Mouse (Mus musculus) midbrain, embryonic 13.5 days (tissue): ENCODE data around the gene Il27ra. TPM values are rescaled to one million over a fixed set of nuclear protein-coding genes. Genes with fewer than 3 reads are reported as not detected.
A peak's percentile ranks its signal among the peaks of the same experiment; 100 is the strongest.

ENCODE experiments used
- ATAC-seq: fragments of 200-750 bp; cut with Nextera tagmentation; 2 replicates; pipeline ENCODE4 v1.8.0; 2017; ENCODE audit warnings: mild to moderate bottlenecking, moderate TSS enrichment, moderate library complexity
- H3K27ac ChIP-seq: fragments of 300-500 bp; sonication (generic); 2 replicates; pipeline ENCODE4 v1.5.1; 2015; ENCODE audit warnings: inconsistent platforms, mild to moderate bottlenecking, moderate library complexity
- H3K27me3 ChIP-seq: fragments of 300-500 bp; sonication (generic); 2 replicates; pipeline ENCODE4 v1.6.1; 2015; ENCODE audit warnings: mild to moderate bottlenecking, inconsistent platforms
- H3K36me3 ChIP-seq: fragments of 300-500 bp; sonication (generic); 2 replicates; pipeline ENCODE4 v1.6.1; 2015; ENCODE audit warnings: mild to moderate bottlenecking, inconsistent platforms
- H3K4me1 ChIP-seq: fragments of 300-500 bp; sonication (generic); replicated peaks from 2 replicates; pipeline ENCODE4 v1.6.1; 2015; ENCODE audit warnings: inconsistent platforms
- H3K4me2 ChIP-seq: fragments of 300-500 bp; sonication (generic); replicated peaks from 2 replicates; pipeline ENCODE4 v1.6.1; 2015; ENCODE audit warnings: moderate library complexity, mild to moderate bottlenecking, inconsistent platforms
- H3K4me3 ChIP-seq: fragments of 300-500 bp; sonication (generic); replicated peaks from 2 replicates; pipeline ENCODE4 v1.5.1; 2015; ENCODE audit warnings: mild to moderate bottlenecking, inconsistent platforms
- H3K9ac ChIP-seq: fragments of 300-500 bp; sonication (generic); replicated peaks from 2 replicates; pipeline ENCODE4 v1.6.1; 2015; ENCODE audit warnings: mild to moderate bottlenecking, inconsistent platforms
- H3K9me3 ChIP-seq: fragments of 300-500 bp; sonication (generic); 2 replicates; pipeline ENCODE4 v1.6.1; 2016; ENCODE audit warnings: mild to moderate bottlenecking, inconsistent platforms
- WGBS: fragments of 180-500 bp; shearing (Covaris S2); methylation state at CpG from one replicate; pipeline ENCODE4 v1.1.7; 2015; 5-methylcytosine and 5-hydroxymethylcytosine counted together
- polyA plus RNA-seq: library from polyadenylated mRNA; unstranded; fragments of >200 nt; fragmentation: Nextera tagmentation; extraction: Ambion mirVana; gene quantifications from 2 replicates; pipeline ENCODE4 v1.2.1, GENCODE M21; 2015

The Il27ra gene
- polyA plus RNA-seq, result 0.23 and 0.26 TPM in 2 replicates

GRCm38 (mm10) chr8:84042066-84042947 is at the start of gene Il27ra:
Gene Il27ra, minus strand, starts transcription at chr8:84042589.
- H3K4me1 ChIP-seq, result peaks cover 18% of the 10 kb centered on the region
- no peaks in the 10 kb centered on the region; the same call in 1 of the 2 replicates for H3K9me3 ChIP-seq
- peak within 1 kb of the TSS; percentile 47 for H3K9ac ChIP-seq
- peak within 1 kb of the TSS; percentile 53 for H3K4me2 ChIP-seq
- H3K36me3 ChIP-seq, result no peaks in the 10 kb centered on the region
- peak within 1 kb of the TSS; percentile 27 for H3K4me3 ChIP-seq
- ATAC-seq, result peak; percentile 65
- H3K27ac ChIP-seq, result no peak within 1 kb of the TSS
- H3K27me3 ChIP-seq, result peaks cover 65% of the 10 kb centered on the region
- WGBS, result 4% methylated on average over 40 of the region's 40 CpGs

DNA sequence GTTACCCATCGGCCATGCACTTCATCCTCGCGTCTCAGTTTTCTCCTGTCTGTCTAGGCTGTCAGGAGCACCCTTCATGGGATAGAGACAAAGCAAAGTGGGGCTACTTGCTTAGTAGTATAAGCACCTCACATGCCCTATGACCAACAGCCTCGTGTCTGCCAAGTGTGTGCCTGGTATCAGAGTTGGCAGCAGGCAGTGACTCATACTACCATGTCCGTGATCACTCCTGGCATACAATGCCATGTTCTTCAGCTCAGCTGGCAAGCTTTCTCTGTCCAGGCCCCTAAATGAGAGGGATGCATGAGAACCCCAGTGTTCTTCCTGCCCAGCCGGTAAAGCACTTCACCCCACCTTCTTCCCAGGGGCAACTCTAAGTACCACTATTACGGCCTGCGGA is 48.2 kb upstream of the Il27ra start:
- H3K36me3 ChIP-seq, result peaks cover 94% of the 10 kb centered on the region
- 96% methylated on average over 8 of the region's 8 CpGs for WGBS
- H3K9me3 ChIP-seq, result no peaks in the 10 kb centered on the region
- H3K9ac ChIP-seq, result no peak overlapping the region
- no peak overlapping the region for H3K4me2 ChIP-seq
- H3K4me1 ChIP-seq, result no peaks in the 10 kb centered on the region
- H3K27ac ChIP-seq, result no peak overlapping the region
- ATAC-seq, result no peak
- no peaks in the 10 kb centered on the region for H3K27me3 ChIP-seq
- no peak overlapping the region for H3K4me3 ChIP-seq

DNA sequence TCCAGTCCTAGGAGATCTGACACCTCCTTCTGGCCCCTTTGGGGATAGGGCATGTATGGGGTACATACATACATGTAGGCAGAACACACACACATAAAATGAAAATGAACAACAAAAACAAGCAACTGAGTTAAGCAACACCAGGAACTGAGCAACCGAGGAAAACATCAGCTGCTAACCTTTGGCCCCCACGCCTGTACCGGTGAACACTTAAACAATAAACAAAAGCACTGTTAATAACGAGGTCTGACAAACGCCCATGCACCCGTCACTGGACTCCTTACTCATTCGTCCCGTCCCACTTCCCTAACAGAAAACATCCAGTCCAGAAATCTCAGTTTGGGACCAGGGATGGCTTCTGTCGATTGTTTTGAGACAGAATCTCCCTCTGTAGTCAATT is 46.9 kb upstream of the Il27ra start:
- Histone ChIP-seq H3K27ac (no peak overlapping the region), H3K4me2 (no peak overlapping the region), H3K4me1 (peaks cover 6% of the 10 kb centered on the region), H3K4me3 (no peak overlapping the region), H3K9me3 (no peaks in the 10 kb centered on the region), H3K9ac (no peak overlapping the region), H3K36me3 (peaks cover 95% of the 10 kb centered on the region), H3K27me3 (no peaks in the 10 kb centered on the region)
- WGBS, result 84% methylated on average over 9 of the region's 9 CpGs
- no peak for ATAC-seq

GRCm38 (mm10) chr8:84087821-84088220 is 45.4 kb upstream of the Il27ra start:
- H3K4me1 ChIP-seq, result peaks cover 14% of the 10 kb centered on the region
- no peak overlapping the region for H3K27ac ChIP-seq
- no peaks in the 10 kb centered on the region for H3K27me3 ChIP-seq
- H3K9ac ChIP-seq, result no peak overlapping the region
- H3K9me3 ChIP-seq, result no peaks in the 10 kb centered on the region
- ATAC-seq, result no peak
- no peak overlapping the region for H3K4me3 ChIP-seq
- H3K4me2 ChIP-seq, result no peak overlapping the region
- H3K36me3 ChIP-seq, result peaks cover 95% of the 10 kb centered on the region
- WGBS, result 94% methylated on average over 14 of the region's 14 CpGs

DNA sequence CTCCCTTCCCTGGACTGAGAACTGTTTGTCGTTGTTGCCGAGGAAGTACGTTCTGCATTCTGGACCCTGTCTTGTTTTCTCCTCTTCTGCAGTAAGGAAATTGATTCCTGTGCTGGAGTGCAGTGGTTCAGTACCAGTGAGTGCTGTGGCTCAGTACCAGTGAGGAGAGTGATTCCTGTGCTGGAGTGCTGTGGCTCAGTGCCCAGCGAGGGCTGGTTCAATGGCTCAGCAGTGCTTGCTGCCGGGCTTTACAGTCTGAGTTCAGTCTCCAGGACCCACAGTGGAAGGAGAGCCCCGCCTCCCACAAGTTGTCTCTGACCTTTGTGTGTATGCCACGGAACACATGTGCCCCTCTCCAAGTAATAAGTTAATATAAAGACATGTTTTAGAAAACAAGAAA is 44.8 kb upstream of the Il27ra start:
- no peaks in the 10 kb centered on the region for H3K9me3 ChIP-seq
- no peaks in the 10 kb centered on the region for H3K27me3 ChIP-seq
- H3K9ac ChIP-seq, result no peak overlapping the region
- WGBS, result 93% methylated on average over 7 of the region's 7 CpGs
- H3K4me1 ChIP-seq, result peaks cover 14% of the 10 kb centered on the region
- H3K27ac ChIP-seq, result no peak overlapping the region
- no peak overlapping the region for H3K4me3 ChIP-seq
- ATAC-seq, result no peak
- no peak overlapping the region for H3K4me2 ChIP-seq
- peaks cover 95% of the 10 kb centered on the region for H3K36me3 ChIP-seq

DNA sequence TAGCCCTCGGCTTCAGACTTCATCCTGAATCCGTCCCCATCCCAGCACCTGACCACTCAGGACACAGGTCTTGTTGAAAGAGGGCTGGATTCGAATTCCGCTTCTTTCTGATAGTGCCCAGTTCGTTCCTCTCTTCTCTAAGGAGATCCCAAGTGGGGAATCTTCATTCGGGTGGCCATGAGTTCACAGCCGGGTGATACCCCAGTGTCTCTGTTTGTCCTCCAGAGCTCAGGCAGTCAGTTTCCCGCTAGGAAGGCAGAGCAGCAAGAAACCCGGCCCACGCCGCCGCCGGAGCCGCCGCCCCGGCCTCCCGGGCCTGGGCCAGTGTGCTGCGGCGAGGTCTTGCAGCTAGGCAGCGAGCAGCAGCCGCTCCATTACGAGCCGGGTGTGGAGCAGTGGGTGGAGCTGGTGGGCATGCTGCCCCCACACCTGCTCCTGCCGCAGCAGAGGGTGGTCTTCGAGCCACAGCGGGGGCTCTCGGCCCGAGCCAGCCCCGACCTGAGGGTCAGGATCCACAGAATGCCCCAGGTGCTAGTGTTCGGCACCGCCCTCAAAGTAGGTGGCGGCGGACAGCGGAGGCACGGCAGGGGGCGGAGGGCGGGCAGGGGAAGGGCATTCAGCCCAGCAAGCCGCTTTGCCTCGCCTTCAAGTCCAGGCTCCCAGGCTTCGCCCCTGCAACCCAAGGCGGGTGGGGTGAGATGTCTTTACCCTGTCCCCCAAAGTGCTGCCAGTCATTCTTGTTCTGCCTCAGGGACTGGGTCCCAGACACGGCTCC is 42.1 kb upstream of the Il27ra start:
- ATAC-seq, result 0 out of 2 replicates have a peak, but pooled peaks have one; percentile 34

GRCm38 (mm10) chr8:84083829-84084241 is 41.4 kb upstream of the Il27ra start:
- Histone ChIP-seq H3K4me1 (peaks cover 14% of the 10 kb centered on the region), H3K36me3 (peaks cover 92% of the 10 kb centered on the region), H3K27me3 (no peaks in the 10 kb centered on the region), H3K4me2 (no peak overlapping the region), H3K27ac (no peak overlapping the region), H3K9ac (no peak overlapping the region), H3K9me3 (no peaks in the 10 kb centered on the region), H3K4me3 (no peak overlapping the region)
- ATAC-seq, result peak; percentile 58; the same call in 1 of the 2 replicates
- WGBS, result 12% methylated on average over 8 of the region's 8 CpGs

More for the DNA sequence above, 42.1 kb upstream of the Il27ra start:
- H3K4me2 ChIP-seq, result no peak overlapping the region
- no peak overlapping the region for H3K27ac ChIP-seq
- peak overlapping the region; percentile 20; the same call in 1 of the 2 replicates for H3K9ac ChIP-seq
- peaks cover 14% of the 10 kb centered on the region for H3K4me1 ChIP-seq
- H3K36me3 ChIP-seq, result peaks cover 93% of the 10 kb centered on the region
- 31% methylated on average over 42 of the region's 42 CpGs for WGBS
- no peaks in the 10 kb centered on the region for H3K27me3 ChIP-seq
- no peak overlapping the region for H3K4me3 ChIP-seq
- no peaks in the 10 kb centered on the region for H3K9me3 ChIP-seq

DNA sequence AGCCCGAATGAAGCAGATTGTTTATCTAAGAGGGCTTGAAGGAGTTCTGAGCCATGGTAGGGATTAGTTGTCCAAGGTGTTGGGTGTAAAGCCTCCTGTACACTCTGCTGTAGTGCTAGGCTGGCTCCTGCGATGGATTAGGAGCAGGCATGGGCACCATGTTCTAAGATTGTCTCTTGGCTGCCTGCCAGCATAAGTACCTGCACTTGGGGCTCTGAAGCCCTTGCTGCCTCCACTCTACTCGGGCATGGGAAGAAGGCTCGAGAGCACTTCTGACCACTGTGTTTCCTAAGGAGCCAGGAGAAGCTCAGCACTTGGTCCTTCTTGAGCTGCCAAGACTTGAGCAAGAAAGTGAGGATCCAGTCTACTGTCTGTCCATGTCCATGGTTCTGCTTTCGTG is 36.8 kb upstream of the Il27ra start:
- Histone ChIP-seq H3K27me3 (no peaks in the 10 kb centered on the region), H3K9ac (no peak overlapping the region), H3K36me3 (peaks cover 86% of the 10 kb centered on the region), H3K9me3 (no peaks in the 10 kb centered on the region), H3K27ac (no peak overlapping the region), H3K4me2 (no peak overlapping the region), H3K4me3 (no peak overlapping the region), H3K4me1 (peaks cover 15% of the 10 kb centered on the region)
- no peak for ATAC-seq
- 85% methylated on average over 5 of the region's 5 CpGs for WGBS

DNA sequence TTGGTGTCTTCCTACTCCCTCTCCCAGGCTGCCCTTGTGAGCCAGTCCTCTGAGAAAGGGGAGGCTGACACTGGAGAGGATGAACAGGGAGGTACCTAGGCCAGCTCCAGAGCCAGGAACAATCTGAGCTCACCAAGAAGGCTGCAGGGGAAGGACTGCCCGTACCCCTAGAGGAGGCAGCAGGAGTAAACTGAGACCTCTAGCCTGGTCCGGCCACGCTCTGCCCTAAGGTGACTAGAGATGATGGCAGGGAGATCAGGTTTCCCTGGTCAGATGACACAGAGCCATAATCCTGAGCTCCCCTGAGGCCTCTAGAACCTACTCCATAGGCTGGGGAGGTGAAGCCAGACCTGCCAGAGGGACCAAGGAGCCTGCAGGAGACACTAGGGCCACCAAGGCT is 34.5 kb upstream of the Il27ra start:
- Histone ChIP-seq H3K4me2 (no peak overlapping the region), H3K4me3 (no peak overlapping the region), H3K9ac (no peak overlapping the region), H3K27ac (no peak overlapping the region), H3K27me3 (no peaks in the 10 kb centered on the region), H3K9me3 (no peaks in the 10 kb centered on the region), H3K4me1 (peaks cover 30% of the 10 kb centered on the region), H3K36me3 (peaks cover 63% of the 10 kb centered on the region)
- no peak for ATAC-seq
- 91% methylated on average over 3 of the region's 3 CpGs for WGBS

DNA sequence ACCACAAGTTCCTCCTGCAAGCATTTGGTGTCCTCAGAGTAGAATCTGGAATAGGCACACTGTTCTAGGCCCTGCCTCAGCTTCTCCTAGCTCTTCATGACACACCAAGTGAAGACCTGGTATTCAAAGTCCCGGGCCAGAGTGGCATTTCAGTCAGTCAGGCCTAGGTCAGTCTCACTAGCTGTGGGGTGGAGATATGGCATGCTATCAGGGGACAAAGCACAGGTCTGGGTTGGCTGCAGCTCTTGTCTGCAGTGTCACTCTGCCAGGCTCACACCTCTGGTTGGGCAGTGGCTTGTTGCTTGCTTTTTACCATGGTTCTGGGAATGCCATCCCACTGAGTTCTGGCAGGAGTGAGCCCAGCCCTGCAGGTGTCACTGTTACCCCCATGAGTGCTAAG is 34.0 kb upstream of the Il27ra start:
- no peak overlapping the region for H3K4me2 ChIP-seq
- WGBS, result 91% methylated on average over 1 of the region's 1 CpGs
- H3K9me3 ChIP-seq, result no peaks in the 10 kb centered on the region
- H3K4me1 ChIP-seq, result peaks cover 32% of the 10 kb centered on the region
- H3K36me3 ChIP-seq, result peaks cover 60% of the 10 kb centered on the region
- no peak overlapping the region for H3K27ac ChIP-seq
- H3K4me3 ChIP-seq, result no peak overlapping the region
- H3K9ac ChIP-seq, result no peak overlapping the region
- H3K27me3 ChIP-seq, result no peaks in the 10 kb centered on the region
- ATAC-seq, result no peak

DNA sequence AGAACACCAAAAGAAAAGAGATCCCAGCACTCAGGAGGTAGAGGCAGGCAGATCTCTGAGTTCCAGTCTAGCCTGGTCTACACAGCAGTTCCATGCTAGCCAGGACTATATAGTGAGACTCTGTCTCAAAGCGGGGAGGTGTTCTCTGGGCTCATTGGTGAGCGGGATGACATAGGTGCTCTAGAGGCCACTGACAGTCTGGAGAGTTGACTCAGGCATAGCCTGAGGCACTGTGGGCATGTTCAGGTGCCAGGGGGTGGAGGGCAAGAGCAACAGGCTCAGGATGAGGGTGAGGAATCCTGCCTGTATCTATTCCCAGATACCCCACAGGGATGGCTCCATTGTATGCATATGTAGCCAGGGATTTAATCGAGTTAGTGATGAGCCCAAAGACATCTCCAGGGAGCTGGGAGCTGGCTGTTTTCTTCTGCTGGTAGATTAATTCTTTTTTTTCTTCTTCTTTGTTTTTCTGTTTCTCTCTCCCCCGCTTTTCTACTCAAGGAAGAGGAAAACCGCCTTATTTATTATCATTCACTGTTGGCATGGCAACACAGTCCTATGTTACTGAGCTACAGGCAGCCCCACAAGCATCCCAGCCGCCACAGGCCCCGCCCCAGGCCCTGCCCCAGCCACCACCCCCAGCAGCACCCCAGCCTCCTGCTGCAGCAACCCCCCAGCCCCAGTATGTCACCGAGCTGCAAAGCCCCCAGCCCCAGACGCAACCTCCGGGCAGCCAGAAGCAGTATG is 31.0 kb upstream of the Il27ra start:
- Histone ChIP-seq H3K36me3 (peaks cover 36% of the 10 kb centered on the region), H3K9ac (peak overlapping the region; percentile 46), H3K27ac (peak overlapping the region; percentile 49), H3K9me3 (no peaks in the 10 kb centered on the region), H3K27me3 (no peaks in the 10 kb centered on the region), H3K4me1 (peaks cover 52% of the 10 kb centered on the region), H3K4me3 (no peak overlapping the region), H3K4me2 (no peak overlapping the region; the same call in 1 of the 2 replicates)
- ATAC-seq, result peak; percentile 56
- WGBS, result 39% methylated on average over 9 of the region's 10 CpGs
